Mouse (Mus musculus) testis, adult 2 months (tissue): ENCODE measurements around the gene Olfr876.

Experiments used
- CTCF ChIP-seq: fragments of 200-500 bp; IDR thresholded peaks from 2 replicates; pipeline ENCODE4 v1.5.1; 2012; ENCODE audit warnings: low read depth, mild to moderate bottlenecking, inconsistent platforms, low read length, moderate library complexity; ENCODE audit not compliant: control insufficient read depth, insufficient read depth, insufficient replicate concordance
- POLR2A ChIP-seq: fragments of 200-500 bp; IDR thresholded peaks from 2 replicates; pipeline ENCODE4 v1.6.1; 2012; ENCODE audit warnings: low read depth, mild to moderate bottlenecking, inconsistent platforms, low read length, moderate library complexity; ENCODE audit not compliant: control insufficient read depth

- no peak for TF ChIP-seq CTCF
- TF ChIP-seq POLR2A, result no peak
Observed at GRCm38 (mm10) chr9:37782766-37783260, 20.0 kb upstream of the Olfr876 start.
